Mouse (Mus musculus): Measurements from ENCODE around the gene Zfp932. TPM values are rescaled to one million over a fixed set of nuclear protein-coding genes. Genes with fewer than 3 reads are reported as not detected.
"Not testable (repeated sequence)": the region's sequence is repeated elsewhere in the genome, so short reads cannot be mapped to it uniquely, and the experiment has no call there.

Gene Zfp932
- polyA plus RNA-seq (2014; fragmentation: Nextera tagmentation; extraction: Ambion mirVana) = 19.3 and 21.3 TPM in 2 replicates

- peak within 1 kb of the TSS; percentile 49 for H3K4me3 ChIP-seq (ENCODE audit: low read depth, low read length)
- H3K27me3 ChIP-seq (replicated peaks; ENCODE audit: control insufficient read depth, insufficient read depth, low read length); H3K4me1 ChIP-seq (ENCODE audit: control insufficient read depth, insufficient read depth, low read length); H3K9me3 ChIP-seq (ENCODE audit: control insufficient read depth, low read length); H3K27ac ChIP-seq (replicated peaks; ENCODE audit: low read depth, low read length); H3K36me3 ChIP-seq (ENCODE audit: control insufficient read depth, insufficient read depth, low read length); DNase-seq (ENCODE audit: low spot score): not testable (repeated sequence)
- H3K9ac ChIP-seq (ENCODE audit: low read depth, low read length) = peak within 1 kb of the TSS; percentile 61
- peak within 1 kb of the TSS; percentile 61 for H3K4me2 ChIP-seq (ENCODE audit: low read depth, low read length)
- 5% methylated on average over 24 of the region's 24 CpGs for WGBS
- ATAC-seq (ENCODE audit: low read depth) = peak; percentile 100
These were observed at the start of gene Zfp932 for GRCm38 (mm10) chr5:109996026-109996937. Gene Zfp932, plus strand, starts transcription at chr5:109996521.

- H3K4me3 ChIP-seq (ENCODE audit: low read depth, low read length) = no peak overlapping the region
- DNase-seq (ENCODE audit: low spot score) (no peak), ATAC-seq (ENCODE audit: low read depth) (no peak)
- no peaks in the 10 kb centered on the region for H3K27me3 ChIP-seq (replicated peaks; ENCODE audit: control insufficient read depth, insufficient read depth, low read length)
- no peaks in the 10 kb centered on the region for H3K4me1 ChIP-seq (ENCODE audit: control insufficient read depth, insufficient read depth, low read length)
- no peaks in the 10 kb centered on the region for H3K36me3 ChIP-seq (ENCODE audit: control insufficient read depth, insufficient read depth, low read length)
- H3K9ac ChIP-seq (ENCODE audit: low read depth, low read length) = no peak overlapping the region
- 72% methylated on average over 1 of the region's 1 CpGs for WGBS
- H3K4me2 ChIP-seq (ENCODE audit: low read depth, low read length) = no peak overlapping the region
- no peak overlapping the region for H3K27ac ChIP-seq (replicated peaks; ENCODE audit: low read depth, low read length)
- H3K9me3 ChIP-seq (ENCODE audit: control insufficient read depth, low read length) = 0 out of 2 replicates have a peak, but pooled peaks cover 7% of the 10 kb centered on the region
These were observed 46.0 kb upstream of the Zfp932 start for GRCm38 (mm10) chr5:109950281-109950680.

GRCm38 (mm10) chr5:109980743-109981142, 15.6 kb upstream of the Zfp932 start:
- H3K9ac ChIP-seq (ENCODE audit: low read depth, low read length); H3K4me3 ChIP-seq (ENCODE audit: low read depth, low read length); H3K4me1 ChIP-seq (ENCODE audit: control insufficient read depth, insufficient read depth, low read length); H3K36me3 ChIP-seq (ENCODE audit: control insufficient read depth, insufficient read depth, low read length); H3K9me3 ChIP-seq (ENCODE audit: control insufficient read depth, low read length); H3K27ac ChIP-seq (replicated peaks; ENCODE audit: low read depth, low read length); DNase-seq (ENCODE audit: low spot score); H3K4me2 ChIP-seq (ENCODE audit: low read depth, low read length); H3K27me3 ChIP-seq (replicated peaks; ENCODE audit: control insufficient read depth, insufficient read depth, low read length); ATAC-seq (ENCODE audit: low read depth): not testable (repeated sequence)
- WGBS = 85% methylated on average over 2 of the region's 2 CpGs

- ATAC-seq (ENCODE audit: low read depth); H3K4me1 ChIP-seq (ENCODE audit: control insufficient read depth, insufficient read depth, low read length); H3K27me3 ChIP-seq (replicated peaks; ENCODE audit: control insufficient read depth, insufficient read depth, low read length); H3K27ac ChIP-seq (replicated peaks; ENCODE audit: low read depth, low read length); H3K9ac ChIP-seq (ENCODE audit: low read depth, low read length); H3K36me3 ChIP-seq (ENCODE audit: control insufficient read depth, insufficient read depth, low read length); H3K4me3 ChIP-seq (ENCODE audit: low read depth, low read length); H3K9me3 ChIP-seq (ENCODE audit: control insufficient read depth, low read length); DNase-seq (ENCODE audit: low spot score): not testable (repeated sequence)
- WGBS = 84% methylated on average over 10 of the region's 10 CpGs
- H3K4me2 ChIP-seq (ENCODE audit: low read depth, low read length) = peak overlapping the region; percentile 61
These were observed 860 bp upstream of the Zfp932 start for GRCm38 (mm10) chr5:109995461-109995860.

- H3K27ac ChIP-seq (replicated peaks; ENCODE audit: low read depth, low read length) = not testable (repeated sequence)
- WGBS = 86% methylated on average over 10 of the region's 10 CpGs
These were observed 19.5 kb downstream of the Zfp932 start for GRCm38 (mm10) chr5:110015775-110016174.

GRCm38 (mm10) chr5:110023273-110023672, 27.0 kb downstream of the Zfp932 start:
- Histone ChIP-seq H3K27ac (replicated peaks; ENCODE audit: low read depth, low read length) (no peak overlapping the region), H3K4me2 (ENCODE audit: low read depth, low read length) (peak overlapping the region; percentile 36), H3K9me3 (ENCODE audit: control insufficient read depth, low read length) (no peaks in the 10 kb centered on the region), H3K27me3 (replicated peaks; ENCODE audit: control insufficient read depth, insufficient read depth, low read length) (no peaks in the 10 kb centered on the region), H3K4me1 (ENCODE audit: control insufficient read depth, insufficient read depth, low read length) (no peaks in the 10 kb centered on the region), H3K36me3 (ENCODE audit: control insufficient read depth, insufficient read depth, low read length) (no peaks in the 10 kb centered on the region), H3K4me3 (ENCODE audit: low read depth, low read length) (peak overlapping the region; percentile 20; the same call in 1 of the 2 replicates), H3K9ac (ENCODE audit: low read depth, low read length) (peak overlapping the region; percentile 45; the same call in 1 of the 2 replicates)
- 50% methylated on average over 9 of the region's 9 CpGs for WGBS
- ATAC-seq (ENCODE audit: low read depth) (peak; percentile 80), DNase-seq (ENCODE audit: low spot score) (peak; percentile 55)

More at GRCm38 (mm10) chr5:110015775-110016174, 19.5 kb downstream of the Zfp932 start:
- H3K9me3 ChIP-seq (ENCODE audit: control insufficient read depth, low read length); H3K4me3 ChIP-seq (ENCODE audit: low read depth, low read length); H3K4me2 ChIP-seq (ENCODE audit: low read depth, low read length); H3K4me1 ChIP-seq (ENCODE audit: control insufficient read depth, insufficient read depth, low read length); H3K9ac ChIP-seq (ENCODE audit: low read depth, low read length); DNase-seq (ENCODE audit: low spot score); H3K27me3 ChIP-seq (replicated peaks; ENCODE audit: control insufficient read depth, insufficient read depth, low read length); ATAC-seq (ENCODE audit: low read depth); H3K36me3 ChIP-seq (ENCODE audit: control insufficient read depth, insufficient read depth, low read length): not testable (repeated sequence)

GRCm38 (mm10) chr5:110023694-110024427, 27.5 kb downstream of the Zfp932 start:
- not testable (repeated sequence) for H3K27ac ChIP-seq (replicated peaks; ENCODE audit: low read depth, low read length); H3K36me3 ChIP-seq (ENCODE audit: control insufficient read depth, insufficient read depth, low read length); H3K9me3 ChIP-seq (ENCODE audit: control insufficient read depth, low read length); H3K4me1 ChIP-seq (ENCODE audit: control insufficient read depth, insufficient read depth, low read length); H3K27me3 ChIP-seq (replicated peaks; ENCODE audit: control insufficient read depth, insufficient read depth, low read length)
- peak overlapping the region; percentile 45; the same call in 1 of the 2 replicates for H3K9ac ChIP-seq (ENCODE audit: low read depth, low read length)
- ATAC-seq (ENCODE audit: low read depth) (peak; percentile 91), DNase-seq (ENCODE audit: low spot score) (peak; percentile 70)
- WGBS = 52% methylated on average over 8 of the region's 8 CpGs
- H3K4me2 ChIP-seq (ENCODE audit: low read depth, low read length) = peak overlapping the region; percentile 36
- H3K4me3 ChIP-seq (ENCODE audit: low read depth, low read length) = peak overlapping the region; percentile 20; the same call in 1 of the 2 replicates

GRCm38 (mm10) chr5:110057637-110058408, 61.5 kb downstream of the Zfp932 start:
- peak overlapping the region; percentile 67 for H3K9ac ChIP-seq (ENCODE audit: low read depth, low read length)
- WGBS = 4% methylated on average over 19 of the region's 19 CpGs
- no peak overlapping the region for H3K27ac ChIP-seq (replicated peaks; ENCODE audit: low read depth, low read length)
- peaks cover 17% of the 10 kb centered on the region for H3K9me3 ChIP-seq (ENCODE audit: control insufficient read depth, low read length)
- H3K4me2 ChIP-seq (ENCODE audit: low read depth, low read length) = peak overlapping the region; percentile 54
- peak overlapping the region; percentile 40 for H3K4me3 ChIP-seq (ENCODE audit: low read depth, low read length)
- no peaks in the 10 kb centered on the region for H3K4me1 ChIP-seq (ENCODE audit: control insufficient read depth, insufficient read depth, low read length)
- H3K36me3 ChIP-seq (ENCODE audit: control insufficient read depth, insufficient read depth, low read length) = no peaks in the 10 kb centered on the region
- ATAC-seq (ENCODE audit: low read depth) (peak; percentile 99), DNase-seq (ENCODE audit: low spot score) (peak; percentile 91)
- no peaks in the 10 kb centered on the region for H3K27me3 ChIP-seq (replicated peaks; ENCODE audit: control insufficient read depth, insufficient read depth, low read length)

Measured in embryonic facial prominence, embryonic 14.5 days (tissue).